Mouse (Mus musculus): ENCODE data around the gene Tdg. TPM values are rescaled to one million over a fixed set of nuclear protein-coding genes. Genes with fewer than 3 reads are reported as not detected.
"Not testable (repeated sequence)": the region's sequence is repeated elsewhere in the genome, so short reads cannot be mapped to it uniquely, and the experiment has no call there.

Gene Tdg
- total and polyA plus RNA-seq, 3 experiments: 63.0 to 115 (median 88.9) TPM

GRCm38 (mm10) chr10:82589673-82590072 lies 40.0 kb upstream of the Tdg start:
- H3K79me2 ChIP-seq (replicated peaks; ENCODE audit: control insufficient read depth, extremely low read depth, insufficient read depth, poor library complexity, severe bottlenecking); H3K4me1 ChIP-seq (ENCODE audit: control insufficient read depth in 1 of 2, insufficient read depth in 2 of 2); H3K9me3 ChIP-seq (replicated peaks; ENCODE audit: low read length); H3K4me2 ChIP-seq (ENCODE audit: insufficient read depth, low read depth, poor library complexity, severe bottlenecking); dilution Hi-C loops (cut with MboI; ENCODE audit: extremely low pct_ligation_motif_present, extremely low pct_unique_long_range_greater_than_20kb, low sequenced_read_pairs); H3K36me3 ChIP-seq (replicated peaks in 1 of 2; ENCODE audit: control insufficient read depth in 1 of 2, insufficient read depth in 1 of 2, low read length in 1 of 2); H3K9ac ChIP-seq (ENCODE audit: insufficient read depth, low read depth); H3K27me3 ChIP-seq (replicated peaks); H3K27ac ChIP-seq (ENCODE audit: insufficient read depth, low read depth); in situ Hi-C loops (cut with MboI; ENCODE audit: low pct_ligation_motif_present, low pct_unique_long_range_greater_than_20kb, low sequenced_read_pairs); H3K4me3 ChIP-seq (replicated peaks in 1 of 3; ENCODE audit: low read depth in 2 of 3, low read length in 2 of 3, poor library complexity in 1 of 3): not testable (repeated sequence)
- TF ChIP-seq CTCF (conservative IDR thresholded peaks at IDR 0.05 in 1 of 2, IDR thresholded peaks at IDR 0.05 in 1 of 2; ENCODE audit: low read depth in 2 of 2, low read length in 2 of 2) (peak in 1 of 2 experiments; percentile 34; a peak in 2 of 4 replicates), NRF1 (IDR thresholded peaks at IDR 0.05; ENCODE audit: low read depth, low read length) (peak; percentile 34; the same call in 1 of the 2 replicates)
- DNase-seq (ENCODE audit: extremely low read depth): peak; percentile 23

- H3K36me3 ChIP-seq (replicated peaks in 1 of 2; ENCODE audit: control insufficient read depth in 1 of 2, insufficient read depth in 1 of 2, low read length in 1 of 2); H3K79me2 ChIP-seq (replicated peaks; ENCODE audit: control insufficient read depth, extremely low read depth, insufficient read depth, poor library complexity, severe bottlenecking); DNase-seq (ENCODE audit: extremely low read depth); H3K27me3 ChIP-seq (replicated peaks); H3K4me2 ChIP-seq (ENCODE audit: insufficient read depth, low read depth, poor library complexity, severe bottlenecking); H3K27ac ChIP-seq (ENCODE audit: insufficient read depth, low read depth); H3K4me1 ChIP-seq (ENCODE audit: control insufficient read depth in 1 of 2, insufficient read depth in 2 of 2); H3K9me3 ChIP-seq (replicated peaks; ENCODE audit: low read length); H3K9ac ChIP-seq (ENCODE audit: insufficient read depth, low read depth); in situ Hi-C loops (cut with MboI; ENCODE audit: low pct_ligation_motif_present, low pct_unique_long_range_greater_than_20kb, low sequenced_read_pairs); dilution Hi-C loops (cut with MboI; ENCODE audit: extremely low pct_ligation_motif_present, extremely low pct_unique_long_range_greater_than_20kb, low sequenced_read_pairs); H3K4me3 ChIP-seq (replicated peaks in 1 of 3; ENCODE audit: low read depth in 2 of 3, low read length in 2 of 3, poor library complexity in 1 of 3): not testable (repeated sequence)
These were observed 35.2 kb upstream of the Tdg start for GRCm38 (mm10) chr10:82594421-82594820.

- dilution Hi-C loops (cut with MboI; ENCODE audit: extremely low pct_ligation_motif_present, extremely low pct_unique_long_range_greater_than_20kb, low sequenced_read_pairs): no loop called here
- H3K79me2 ChIP-seq (replicated peaks; ENCODE audit: control insufficient read depth, extremely low read depth, insufficient read depth, poor library complexity, severe bottlenecking): peaks cover 4% of the 10 kb centered on the region; the same call in 1 of the 2 replicates
- peak; percentile 12 for DNase-seq (ENCODE audit: extremely low read depth)
- H3K4me3 ChIP-seq (replicated peaks in 1 of 3; ENCODE audit: low read depth in 2 of 3, low read length in 2 of 3, poor library complexity in 1 of 3): peak overlapping the region; percentile 58 to 94 (median 81)
- in situ Hi-C loops (cut with MboI; ENCODE audit: low pct_ligation_motif_present, low pct_unique_long_range_greater_than_20kb, low sequenced_read_pairs): no loop called here
- peaks cover 0 to 10% of the 10 kb centered on the region in 2 experiments; a peak in 1 of 4 replicates for H3K4me1 ChIP-seq (ENCODE audit: control insufficient read depth in 1 of 2, insufficient read depth in 2 of 2)
- H3K36me3 ChIP-seq (replicated peaks in 1 of 2; ENCODE audit: control insufficient read depth in 1 of 2, insufficient read depth in 1 of 2, low read length in 1 of 2): peaks cover 2% of the 10 kb centered on the region in 2 experiments
- no peak for TF ChIP-seq RAD21 (IDR thresholded peaks at IDR 0.05; ENCODE audit: low read depth, low read length)
- no peak for TF ChIP-seq ZC3H11A (IDR thresholded peaks at IDR 0.05; ENCODE audit: low read depth, low read length)
- no peak for TF ChIP-seq NELFE (IDR thresholded peaks at IDR 0.05; ENCODE audit: low read depth, low read length)
- TF ChIP-seq CHD1 (IDR thresholded peaks at IDR 0.05; ENCODE audit: low read depth, low read length): no peak
- no peak for TF ChIP-seq MYC (IDR thresholded peaks at IDR 0.05; ENCODE audit: low read depth, low read length)
- no peak for TF ChIP-seq USF1 (IDR thresholded peaks at IDR 0.05; ENCODE audit: low read depth, low read length)
- no peak for TF ChIP-seq MEF2A (IDR thresholded peaks at IDR 0.05; ENCODE audit: borderline replicate concordance, low read depth, low read length)
- peak overlapping the region; percentile 97 for H3K4me2 ChIP-seq (ENCODE audit: insufficient read depth, low read depth, poor library complexity, severe bottlenecking)
- H3K27me3 ChIP-seq (replicated peaks): no peaks in the 10 kb centered on the region
- peak overlapping the region; percentile 65 for H3K9ac ChIP-seq (ENCODE audit: insufficient read depth, low read depth)
- H3K9me3 ChIP-seq (replicated peaks; ENCODE audit: low read length): no peaks in the 10 kb centered on the region
- 0 out of 2 replicates have a peak overlapping the region, but pooled peaks have one; percentile 25 for H3K27ac ChIP-seq (ENCODE audit: insufficient read depth, low read depth)
These were observed 7.4 kb upstream of the Tdg start for GRCm38 (mm10) chr10:82622235-82622634.
